Mouse (Mus musculus) CH12.LX (cell line): ENCODE results near the gene Itpr1. TPM values are rescaled to one million over a fixed set of nuclear protein-coding genes. Genes with fewer than 3 reads are reported as not detected.

ENCODE experiments used
- DNase-seq: peaks from one replicate; pipeline ENCODE4 v3.0.0-alpha.2; 2013; ENCODE audit errors: extremely low read depth
- H3K27ac ChIP-seq: 2 replicates; pipeline ENCODE4 v1.5.1; 2012; ENCODE audit warnings: low read depth, mild to moderate bottlenecking, control low read depth, moderate library complexity; ENCODE audit not compliant: insufficient read depth
- H3K27me3 ChIP-seq: replicated peaks from 2 replicates; pipeline ENCODE3; 2012; ENCODE audit warnings: inconsistent platforms
- H3K36me3 ChIP-seq, 2 experiments: replicated peaks in 1 of 2; 2 replicates each; pipeline versions ENCODE3 to v1.6.1; 2012; ENCODE audit warnings: inconsistent platforms in 1 of 2, low read length in 1 of 2, mild to moderate bottlenecking in 1 of 2, mixed read lengths in 1 of 2, moderate library complexity in 1 of 2; ENCODE audit not compliant: control insufficient read depth in 1 of 2, insufficient read depth in 1 of 2
- H3K4me1 ChIP-seq, 2 experiments: 2 replicates each; pipeline ENCODE4 v1.6.1; 2012; ENCODE audit warnings: inconsistent platforms in 1 of 2, moderate library complexity in 1 of 2; ENCODE audit not compliant: insufficient read depth in 2 of 2, control insufficient read depth in 1 of 2
- H3K4me2 ChIP-seq: 2 replicates; pipeline ENCODE4 v1.6.1; 2012; ENCODE audit warnings: low read depth, mild to moderate bottlenecking, control low read depth; ENCODE audit not compliant: poor library complexity, insufficient read depth, severe bottlenecking
- H3K4me3 ChIP-seq, 3 experiments: fragments of 150-350 bp in 1 of 3; sonication (generic) in 1 of 3; replicated peaks in 1 of 3; 2 replicates each; pipeline versions ENCODE3 to v1.5.1; 2011 to 2012; ENCODE audit warnings: low read depth in 2 of 3, low read length in 2 of 3, mild to moderate bottlenecking in 2 of 3, moderate library complexity in 2 of 3, control low read depth in 1 of 3, improper control_type of control experiment in 1 of 3, inconsistent platforms in 1 of 3, mixed read lengths in 1 of 3; ENCODE audit not compliant: poor library complexity in 1 of 3
- H3K79me2 ChIP-seq: replicated peaks from 2 replicates; pipeline ENCODE4 v1.6.1; 2012; ENCODE audit warnings: mild to moderate bottlenecking, moderate library complexity; ENCODE audit not compliant: control insufficient read depth, poor library complexity, insufficient read depth, severe bottlenecking; ENCODE audit errors: extremely low read depth
- H3K9ac ChIP-seq: 2 replicates; pipeline ENCODE4 v1.6.1; 2012; ENCODE audit warnings: low read depth, mild to moderate bottlenecking, control low read depth, moderate library complexity; ENCODE audit not compliant: insufficient read depth
- H3K9me3 ChIP-seq: replicated peaks from 2 replicates; pipeline ENCODE3; 2012; ENCODE audit warnings: low read length, inconsistent platforms, mixed read lengths
- CHD2 ChIP-seq: IDR thresholded peaks from 2 replicates; pipeline ENCODE4 v1.6.1; 2011; ENCODE audit warnings: low read length, improper control_type of control experiment
- EP300 ChIP-seq: IDR thresholded peaks from 2 replicates; pipeline ENCODE4 v1.6.1; 2011; ENCODE audit warnings: low read length, improper control_type of control experiment
- ETS1 ChIP-seq: conservative IDR thresholded peaks from 2 replicates; pipeline ENCODE4 v1.6.1; 2012; ENCODE audit warnings: low read depth, mild to moderate bottlenecking, inconsistent platforms, low read length, improper control_type of control experiment, moderate library complexity
- JUN ChIP-seq: IDR thresholded peaks from 2 replicates; pipeline ENCODE4 v1.6.1; 2011; ENCODE audit warnings: low read depth, mild to moderate bottlenecking, low read length, improper control_type of control experiment, moderate library complexity; ENCODE audit not compliant: insufficient read depth
- JUND ChIP-seq: conservative IDR thresholded peaks from 2 replicates; pipeline ENCODE4 v1.6.1; 2011; ENCODE audit warnings: low read depth, low read length, improper control_type of control experiment
- MAX ChIP-seq: IDR thresholded peaks from 2 replicates; pipeline ENCODE4 v1.6.1; 2011; ENCODE audit warnings: low read length, improper control_type of control experiment
- MEF2A ChIP-seq: IDR thresholded peaks from 2 replicates; pipeline ENCODE4 v1.6.1; 2014; ENCODE audit warnings: low read depth, mild to moderate bottlenecking, inconsistent platforms, low read length, improper control_type of control experiment, borderline replicate concordance
- MYC ChIP-seq: IDR thresholded peaks from 2 replicates; pipeline ENCODE4 v1.6.1; 2011; ENCODE audit warnings: low read depth, mild to moderate bottlenecking, improper control_type of control experiment, low read length
- PAX5 ChIP-seq: IDR thresholded peaks from 2 replicates; pipeline ENCODE4 v1.6.1; 2012; ENCODE audit warnings: low read length, inconsistent platforms, mixed read lengths
- POLR2A ChIP-seq: IDR thresholded peaks from 2 replicates; pipeline ENCODE4 v1.6.1; 2011; ENCODE audit warnings: low read depth, mild to moderate bottlenecking, improper control_type of control experiment, low read length
- SMC3 ChIP-seq: IDR thresholded peaks from 2 replicates; pipeline ENCODE4 v1.6.1; 2011; ENCODE audit warnings: low read depth, low read length, improper control_type of control experiment
- USF1 ChIP-seq: IDR thresholded peaks from 2 replicates; pipeline ENCODE4 v1.6.1; 2014; ENCODE audit warnings: low read depth, mild to moderate bottlenecking, inconsistent platforms, low read length, improper control_type of control experiment
- USF2 ChIP-seq: conservative IDR thresholded peaks from 2 replicates; pipeline ENCODE4 v1.6.1; 2011; ENCODE audit warnings: low read depth, low read length, improper control_type of control experiment
- ZC3H11A ChIP-seq: IDR thresholded peaks from 2 replicates; pipeline ENCODE4 v1.6.1; 2012; ENCODE audit warnings: low read depth, mild to moderate bottlenecking, inconsistent platforms, low read length, improper control_type of control experiment
- ZKSCAN1 ChIP-seq: IDR thresholded peaks from 2 replicates; pipeline ENCODE4 v1.6.1; 2012; ENCODE audit warnings: low read depth, inconsistent platforms, low read length, improper control_type of control experiment, borderline replicate concordance
- ZMIZ1 ChIP-seq: IDR thresholded peaks from 2 replicates; pipeline ENCODE4 v1.6.1; 2012; ENCODE audit warnings: low read depth, mild to moderate bottlenecking, inconsistent platforms, low read length, improper control_type of control experiment
- ZNF384 ChIP-seq: IDR thresholded peaks from 2 replicates; pipeline ENCODE4 v1.6.1; 2012; ENCODE audit warnings: low read depth, low read length, improper control_type of control experiment, inconsistent platforms
- dilution Hi-C: fragments of 300-500 bp; cut with MboI; formaldehyde crosslinking; loops from 2 replicates; pipeline ENCODE4 v1.14.3; 2020; ENCODE audit warnings: low sequenced_read_pairs; ENCODE audit not compliant: extremely low pct_unique_long_range_greater_than_20kb, extremely low pct_ligation_motif_present
- in situ Hi-C: fragments of 300-500 bp; cut with MboI; formaldehyde crosslinking; loops from 3 replicates; pipeline ENCODE4 v1.14.3; 2019; ENCODE audit warnings: low sequenced_read_pairs, low pct_ligation_motif_present, low pct_unique_long_range_greater_than_20kb, mixed read lengths
- polyA plus RNA-seq: library from polyadenylated mRNA; unstranded; fragments of >175 nt; gene quantifications from 2 replicates; pipeline ENCODE4 v1.2.1, GENCODE M21; 2012; ENCODE audit warnings: low read depth; ENCODE audit not compliant: insufficient read length
- total RNA-seq, 2 experiments: library from RNA; depleted of rRNA; stranded (reverse); fragments of 300-350 nt in 1 of 2; fragments of >200 nt in 1 of 2; gene quantifications; 2 replicates each; pipeline ENCODE4 v1.2.3; 2012 to 2014

Gene Itpr1
- total and polyA plus RNA-seq, 3 experiments, result 42.8 to 73.1 (median 53.4) TPM

DNA sequence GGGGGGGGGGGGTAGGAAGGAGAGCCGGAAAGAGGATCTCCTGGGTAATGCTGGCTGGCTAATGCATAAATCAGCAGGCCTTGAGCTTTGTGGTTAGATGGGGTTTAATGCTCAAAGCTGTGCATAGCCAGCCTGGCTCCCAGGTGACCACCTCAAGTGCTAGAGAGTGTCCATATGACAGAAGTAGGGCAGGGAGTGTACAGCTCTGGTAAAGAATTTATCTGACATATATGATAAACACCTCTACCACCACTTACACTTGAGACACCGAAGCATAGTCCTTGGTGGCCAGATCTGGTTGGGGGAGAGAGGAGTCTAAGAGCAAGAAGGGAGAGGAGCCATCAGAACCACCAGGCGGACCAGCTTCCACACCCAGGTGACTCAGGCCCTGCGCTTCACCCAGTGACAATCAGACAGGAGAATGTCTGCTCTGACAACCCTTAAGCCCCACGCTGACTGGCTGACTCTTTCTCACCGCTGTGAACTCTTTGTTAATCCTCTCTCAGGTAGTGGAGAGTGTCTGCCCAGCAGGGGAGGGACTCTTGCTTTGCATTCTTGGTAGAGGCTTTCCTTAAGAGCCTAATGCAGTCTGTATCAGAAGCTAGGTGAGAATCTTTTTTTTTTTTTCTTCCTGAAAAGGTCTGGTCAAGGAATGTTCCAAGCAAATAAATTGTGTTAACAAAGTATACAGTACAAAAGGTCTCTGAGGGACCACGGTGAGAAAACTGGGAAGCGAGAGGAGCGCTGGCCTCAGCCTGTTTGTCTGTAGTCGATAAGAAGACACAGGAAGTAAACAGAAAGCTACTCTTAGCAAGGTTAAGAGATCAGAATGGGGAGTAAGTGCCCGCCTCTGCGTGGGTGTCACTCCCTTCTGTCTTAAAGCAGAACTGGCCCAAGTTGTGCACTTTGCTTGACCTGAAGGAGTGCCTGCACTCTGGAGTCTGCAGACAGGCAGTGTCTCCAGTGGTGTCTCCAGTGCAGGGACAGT, 318.7 kb downstream of the Itpr1 start:
- Histone ChIP-seq H3K9ac (no peak overlapping the region), H3K4me1 (peaks cover 24 to 75% of the 10 kb centered on the region in 2 experiments), H3K27ac (no peak overlapping the region), H3K27me3 (no peaks in the 10 kb centered on the region), H3K9me3 (no peaks in the 10 kb centered on the region), H3K79me2 (no peaks in the 10 kb centered on the region), H3K36me3 (peaks cover 8 to 78% of the 10 kb centered on the region in 2 experiments), H3K4me3 (no peak overlapping the region), H3K4me2 (no peak overlapping the region)
- TF ChIP-seq MEF2A (no peak), MAX (no peak), USF2 (no peak), PAX5 (no peak), ZNF384 (no peak), POLR2A (no peak), JUN (no peak), EP300 (no peak)
- DNase-seq, result no peak
- dilution Hi-C loops (no loop called here), in situ Hi-C loops (no loop called here)

- in situ Hi-C loops (no loop called here), dilution Hi-C loops (no loop called here)
- no peak for DNase-seq
- no peak overlapping the region for H3K4me2 ChIP-seq
- H3K27me3 ChIP-seq, result no peaks in the 10 kb centered on the region
- no peak overlapping the region for H3K9ac ChIP-seq
- TF ChIP-seq ZMIZ1 (no peak), USF1 (no peak), JUN (no peak), ZNF384 (no peak), ZC3H11A (no peak), ZKSCAN1 (no peak), CHD2 (no peak), ETS1 (no peak), MYC (no peak), JUND (no peak), SMC3 (no peak)
- H3K4me3 ChIP-seq, result no peak overlapping the region
- H3K36me3 ChIP-seq, result peaks cover 7 to 78% of the 10 kb centered on the region in 2 experiments
- no peak overlapping the region for H3K27ac ChIP-seq
- H3K79me2 ChIP-seq, result no peaks in the 10 kb centered on the region
- H3K9me3 ChIP-seq, result no peaks in the 10 kb centered on the region
- H3K4me1 ChIP-seq, result peaks cover 31 to 82% of the 10 kb centered on the region in 2 experiments
These were observed 319.7 kb downstream of the Itpr1 start for GRCm38 (mm10) chr6:108532486-108533179.
